Mouse (Mus musculus) neural tube, embryonic 13.5 days (tissue): ENCODE measurements at regions not wholly inside any gene's neighbourhood (a gene's known extent, or its start where the extent isn't known, plus 50 kb on each side); places are given as distances from the start of the nearest gene placed in this dataset.
"Not testable (repeated sequence)": the region's sequence is repeated elsewhere in the genome, so short reads cannot be mapped to it uniquely, and the experiment has no call there.

Source experiments
- ATAC-seq: fragments of 200-750 bp; cut with Nextera tagmentation; 2 replicates; pipeline ENCODE4 v1.8.0; 2017; ENCODE audit warnings: low read depth, mild to moderate bottlenecking, moderate TSS enrichment, moderate library complexity
- H3K27ac ChIP-seq: fragments of 300-500 bp; sonication (generic); replicated peaks from 2 replicates; pipeline ENCODE4 v1.5.1; 2015; ENCODE audit warnings: moderate library complexity, mild to moderate bottlenecking, inconsistent platforms
- H3K27me3 ChIP-seq: fragments of 300-500 bp; sonication (generic); 2 replicates; pipeline ENCODE4 v1.6.1; 2015; ENCODE audit warnings: mild to moderate bottlenecking, inconsistent platforms
- H3K36me3 ChIP-seq: fragments of 300-500 bp; sonication (generic); 2 replicates; pipeline ENCODE4 v1.6.1; 2015; ENCODE audit warnings: mild to moderate bottlenecking, inconsistent platforms
- H3K4me1 ChIP-seq: fragments of 300-500 bp; sonication (generic); replicated peaks from 2 replicates; pipeline ENCODE4 v1.6.1; 2015; ENCODE audit warnings: inconsistent platforms
- H3K4me2 ChIP-seq: fragments of 300-500 bp; sonication (generic); 2 replicates; pipeline ENCODE4 v1.6.1; 2015; ENCODE audit warnings: inconsistent platforms, mild to moderate bottlenecking, moderate library complexity
- H3K4me3 ChIP-seq: fragments of 300-500 bp; sonication (generic); 2 replicates; pipeline ENCODE4 v1.5.1; 2015; ENCODE audit warnings: mild to moderate bottlenecking, inconsistent platforms
- H3K9ac ChIP-seq: fragments of 300-500 bp; sonication (generic); 2 replicates; pipeline ENCODE4 v1.6.1; 2015; ENCODE audit warnings: moderate library complexity, mild to moderate bottlenecking, inconsistent platforms
- H3K9me3 ChIP-seq: fragments of 300-500 bp; sonication (generic); 2 replicates; pipeline ENCODE4 v1.6.1; 2016; ENCODE audit warnings: inconsistent platforms
- WGBS: fragments of 180-500 bp; shearing (Covaris S2); methylation state at CpG from one replicate; pipeline ENCODE4 v1.1.7; 2015; 5-methylcytosine and 5-hydroxymethylcytosine counted together

DNA sequence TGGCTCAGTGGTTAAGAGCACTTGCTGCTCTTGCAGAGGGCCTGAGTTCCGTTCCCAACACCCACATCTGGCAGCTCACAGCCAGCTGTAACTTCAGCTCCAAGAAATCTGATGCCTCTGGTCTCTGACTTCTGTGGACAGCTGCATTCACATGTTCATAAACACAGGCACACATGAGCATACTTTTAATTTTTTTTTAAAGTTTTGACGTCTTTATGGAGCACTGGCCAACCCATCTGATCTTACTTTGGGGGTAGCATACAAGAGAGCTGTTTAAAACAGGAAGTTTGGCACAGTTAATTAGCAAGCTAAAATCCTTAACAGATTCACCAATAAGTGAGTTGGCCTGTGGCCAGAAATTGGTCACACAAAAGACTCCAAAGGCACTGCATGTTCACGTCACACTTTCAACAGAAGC lies 81.2 kb upstream of the Atl2 start:
- ATAC-seq: no peak
- no peak overlapping the region for H3K9ac ChIP-seq
- no peak overlapping the region for H3K27ac ChIP-seq
- H3K27me3 ChIP-seq: no peaks in the 10 kb centered on the region
- WGBS: 67% methylated on average over 3 of the region's 3 CpGs
- H3K9me3 ChIP-seq: no peaks in the 10 kb centered on the region
- H3K4me3 ChIP-seq: no peak overlapping the region
- H3K4me2 ChIP-seq: no peak overlapping the region
- no peaks in the 10 kb centered on the region for H3K36me3 ChIP-seq
- H3K4me1 ChIP-seq: peaks cover 15% of the 10 kb centered on the region

DNA sequence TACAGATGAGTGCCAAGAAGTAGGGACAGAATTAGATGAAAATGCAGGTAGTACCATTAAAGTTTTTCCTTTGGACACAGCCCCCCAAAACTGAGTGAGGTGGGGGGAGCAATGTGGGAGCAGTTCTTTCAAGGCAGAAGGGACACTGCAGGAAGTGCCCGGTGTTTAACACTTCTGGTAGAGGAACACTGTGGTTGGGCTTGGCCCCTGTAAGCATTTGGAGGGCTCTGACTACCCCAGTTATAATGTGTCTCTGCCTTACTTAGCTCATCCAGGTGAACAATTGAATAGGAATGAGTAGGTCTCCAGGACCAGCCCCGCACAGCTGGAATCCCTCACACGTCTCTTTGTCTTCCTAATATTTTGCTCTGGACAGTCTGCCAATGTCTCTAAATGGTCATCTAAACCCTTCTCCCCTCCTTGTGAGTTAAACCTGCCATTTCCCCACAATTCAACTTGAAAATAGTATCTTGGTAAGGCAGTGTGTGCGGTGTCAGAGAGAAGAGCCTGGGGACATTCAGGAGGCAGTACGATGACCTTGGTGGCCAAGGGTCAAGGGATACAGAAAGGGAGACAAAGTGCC lies 80.7 kb upstream of the Atl2 start:
- Histone ChIP-seq H3K4me1 (peaks cover 10% of the 10 kb centered on the region; the same call in 1 of the 2 replicates), H3K4me2 (peak overlapping the region; percentile 46), H3K4me3 (peak overlapping the region; percentile 16), H3K9ac (no peak overlapping the region), H3K27me3 (no peaks in the 10 kb centered on the region), H3K36me3 (no peaks in the 10 kb centered on the region), H3K9me3 (no peaks in the 10 kb centered on the region), H3K27ac (no peak overlapping the region)
- 0 out of 2 replicates have a peak, but pooled peaks have one; percentile 26 for ATAC-seq
- WGBS: 80% methylated on average over 5 of the region's 5 CpGs

DNA sequence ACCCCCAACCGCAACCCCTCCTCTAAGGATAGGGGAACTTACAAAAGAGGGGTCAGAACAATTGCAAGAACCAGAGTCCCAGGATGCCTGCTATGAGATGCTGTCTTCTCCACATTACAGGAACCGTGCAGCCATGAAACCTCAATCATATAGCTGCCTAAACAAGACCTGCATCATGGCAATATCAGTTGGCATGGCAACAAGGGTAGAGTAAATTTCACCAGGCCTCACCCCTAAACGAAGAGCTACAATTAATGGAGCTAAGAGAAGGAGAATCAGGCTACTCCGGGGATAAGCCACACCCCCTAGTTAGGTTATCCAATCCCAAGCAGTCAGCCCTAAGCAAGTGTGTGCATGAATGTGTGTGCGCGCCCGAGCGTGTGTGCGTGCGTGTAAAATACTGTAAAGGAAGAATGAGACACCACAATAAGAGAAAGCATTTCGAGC lies 80.1 kb upstream of the Atl2 start:
- ATAC-seq: peak; percentile 90
- Histone ChIP-seq H3K4me3 (peak overlapping the region; percentile 16), H3K9ac (no peak overlapping the region), H3K36me3 (no peaks in the 10 kb centered on the region), H3K27ac (no peak overlapping the region), H3K27me3 (no peaks in the 10 kb centered on the region), H3K4me2 (peak overlapping the region; percentile 46), H3K9me3 (no peaks in the 10 kb centered on the region), H3K4me1 (peaks cover 10% of the 10 kb centered on the region; the same call in 1 of the 2 replicates)
- 13% methylated on average over 11 of the region's 11 CpGs for WGBS

DNA sequence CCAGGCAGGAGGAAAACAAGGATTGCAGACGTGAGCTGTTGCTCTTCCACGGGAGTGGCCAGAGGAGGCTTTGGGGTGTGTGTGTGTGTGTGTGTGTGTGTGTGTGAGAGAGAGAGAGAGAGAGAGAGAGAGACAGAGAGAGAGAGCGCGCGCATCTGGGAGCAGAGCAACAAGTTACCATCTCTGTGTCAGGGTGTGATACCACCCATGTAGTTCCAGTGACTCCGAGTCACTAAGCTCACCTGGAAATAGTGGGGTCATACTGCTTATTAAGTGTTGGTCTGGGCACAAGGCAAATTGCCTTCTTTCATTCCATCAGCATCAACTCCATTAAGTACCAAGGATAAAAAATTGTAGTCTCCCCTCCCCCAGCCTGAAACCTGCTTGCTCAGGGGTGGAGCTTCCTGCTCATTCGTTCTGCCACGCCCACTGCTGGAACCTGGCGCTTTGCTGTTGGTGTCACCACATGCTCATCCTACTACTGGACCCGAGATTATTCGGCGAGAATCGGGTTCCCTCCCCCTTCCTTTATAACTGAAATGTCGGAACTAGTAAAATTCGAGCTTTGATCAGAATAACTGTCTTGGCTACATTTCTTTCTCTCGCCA lies 79.3 kb upstream of the Atl2 start:
- ATAC-seq: 0 out of 2 replicates have a peak, but pooled peaks have one; percentile 24
- not testable (repeated sequence) for H3K27ac ChIP-seq, H3K27me3 ChIP-seq, H3K9ac ChIP-seq, H3K4me1 ChIP-seq, H3K9me3 ChIP-seq, H3K36me3 ChIP-seq
- WGBS: 16% methylated on average over 16 of the region's 16 CpGs
- Histone ChIP-seq H3K4me3 (peak overlapping the region; percentile 16), H3K4me2 (peak overlapping the region; percentile 46)

DNA sequence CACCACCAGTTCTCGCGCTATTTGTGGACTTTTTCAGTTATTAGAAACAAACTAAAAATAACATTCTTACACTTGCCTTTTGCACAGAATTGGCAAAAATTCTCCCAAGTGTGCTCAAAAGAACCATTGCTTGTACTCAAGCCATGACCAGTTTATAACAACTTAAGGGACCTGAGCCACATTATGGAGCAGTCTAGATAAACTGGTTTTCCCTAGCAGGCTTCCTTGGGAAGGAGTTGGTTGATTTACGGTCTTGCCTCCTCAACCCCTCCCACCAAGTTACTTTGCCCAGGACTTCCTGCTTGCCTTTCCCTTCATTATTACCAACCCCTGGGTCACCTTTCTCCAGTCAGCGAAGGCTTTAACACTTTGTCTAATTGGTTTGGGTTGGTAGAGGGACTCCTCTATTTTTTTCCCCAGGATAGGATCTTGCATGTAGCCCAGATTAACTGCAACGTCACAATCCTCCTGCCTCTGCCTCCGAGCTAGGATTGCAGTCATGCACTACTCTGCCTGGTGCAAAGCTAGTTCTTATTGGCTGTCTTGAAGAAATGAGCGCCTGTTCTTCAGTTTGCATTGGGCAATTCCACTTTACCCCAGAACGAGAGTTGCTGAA lies 75.9 kb upstream of the Atl2 start:
- Histone ChIP-seq H3K4me3 (no peak overlapping the region), H3K9me3 (no peaks in the 10 kb centered on the region), H3K27me3 (no peaks in the 10 kb centered on the region), H3K9ac (no peak overlapping the region), H3K36me3 (no peaks in the 10 kb centered on the region), H3K4me1 (peaks cover 8% of the 10 kb centered on the region; the same call in 1 of the 2 replicates), H3K4me2 (no peak overlapping the region), H3K27ac (no peak overlapping the region)
- no peak for ATAC-seq
- 77% methylated on average over 8 of the region's 8 CpGs for WGBS

DNA sequence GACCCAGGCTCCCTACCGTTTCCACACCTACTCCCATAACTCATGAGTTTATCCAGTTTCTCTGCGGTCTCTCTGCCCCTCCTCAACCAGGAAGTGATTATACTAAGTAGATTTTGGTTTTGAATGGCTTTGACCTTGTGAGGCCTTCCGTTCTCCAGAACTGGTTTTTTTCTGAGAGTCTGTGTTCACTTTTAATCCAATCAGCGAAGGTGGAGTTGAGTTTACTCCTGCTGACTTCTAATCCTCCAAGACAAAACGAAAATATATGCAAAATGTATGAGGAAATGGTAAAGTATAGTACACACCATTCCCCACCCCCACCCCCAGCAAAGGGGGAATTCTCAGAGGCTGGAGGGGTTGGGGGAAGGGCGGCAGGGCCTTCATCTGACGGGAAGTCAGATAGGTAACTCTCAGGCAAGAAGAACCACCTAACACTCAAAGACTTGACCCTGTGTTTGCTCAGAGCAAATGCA lies 73.6 kb upstream of the Atl2 start:
- Histone ChIP-seq H3K36me3 (no peaks in the 10 kb centered on the region), H3K4me3 (no peak overlapping the region), H3K9ac (no peak overlapping the region), H3K9me3 (no peaks in the 10 kb centered on the region), H3K27me3 (no peaks in the 10 kb centered on the region), H3K4me2 (no peak overlapping the region), H3K4me1 (no peaks in the 10 kb centered on the region), H3K27ac (no peak overlapping the region)
- 46% methylated on average over 7 of the region's 7 CpGs for WGBS
- no peak for ATAC-seq

DNA sequence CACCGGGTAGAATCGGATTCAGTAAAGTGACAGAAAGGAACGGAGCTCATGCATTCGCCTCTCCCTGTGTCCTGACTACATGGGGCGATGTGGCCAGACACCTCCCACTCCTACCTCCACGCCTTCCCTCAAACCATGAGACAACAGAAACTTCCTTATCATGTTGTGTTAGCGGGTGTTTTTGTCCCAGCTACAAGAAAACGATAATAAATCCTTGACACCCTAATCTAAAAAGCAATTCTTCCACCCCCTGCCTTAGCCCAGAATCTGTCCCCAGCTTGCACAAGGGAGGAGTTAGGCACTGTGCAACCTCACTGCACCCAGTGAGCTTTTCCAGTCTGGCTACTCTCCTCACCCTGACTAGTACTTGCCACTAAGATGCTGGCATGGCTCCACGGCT lies 72.9 kb upstream of the Atl2 start:
- H3K27me3 ChIP-seq: no peaks in the 10 kb centered on the region
- WGBS: 81% methylated on average over 9 of the region's 9 CpGs
- H3K4me3 ChIP-seq: no peak overlapping the region
- no peak overlapping the region for H3K9ac ChIP-seq
- no peak for ATAC-seq
- no peak overlapping the region for H3K4me2 ChIP-seq
- H3K27ac ChIP-seq: no peak overlapping the region
- H3K9me3 ChIP-seq: no peaks in the 10 kb centered on the region
- H3K36me3 ChIP-seq: no peaks in the 10 kb centered on the region
- H3K4me1 ChIP-seq: no peaks in the 10 kb centered on the region

DNA sequence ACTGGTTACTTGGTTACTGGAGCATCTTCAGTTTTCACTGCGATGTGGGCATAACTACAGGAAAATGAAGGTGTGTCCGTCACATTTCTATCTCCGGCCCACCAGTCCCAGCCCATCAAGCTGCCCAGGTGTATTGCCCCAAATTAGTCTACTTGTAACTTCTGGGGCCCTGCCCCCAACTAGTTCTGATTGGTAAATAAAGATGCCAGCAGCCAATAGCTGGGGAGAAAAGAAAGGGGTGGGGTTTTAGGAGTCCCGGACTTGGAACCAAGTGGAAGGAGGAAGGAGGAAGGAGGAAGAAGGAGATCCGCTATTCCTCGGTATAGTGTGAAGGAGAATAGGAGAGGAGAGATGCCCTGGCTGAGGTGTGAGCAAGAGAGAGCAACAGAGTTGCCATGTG lies 71.1 kb upstream of the Atl2 start:
- no peak overlapping the region for H3K27ac ChIP-seq
- H3K4me3 ChIP-seq: no peak overlapping the region
- no peaks in the 10 kb centered on the region for H3K4me1 ChIP-seq
- H3K4me2 ChIP-seq: no peak overlapping the region
- no peak overlapping the region for H3K9ac ChIP-seq
- H3K9me3 ChIP-seq: no peaks in the 10 kb centered on the region
- no peaks in the 10 kb centered on the region for H3K27me3 ChIP-seq
- no peaks in the 10 kb centered on the region for H3K36me3 ChIP-seq
- 42% methylated on average over 6 of the region's 6 CpGs for whole genome bisulfite sequencing
- no peak for ATAC-seq

DNA sequence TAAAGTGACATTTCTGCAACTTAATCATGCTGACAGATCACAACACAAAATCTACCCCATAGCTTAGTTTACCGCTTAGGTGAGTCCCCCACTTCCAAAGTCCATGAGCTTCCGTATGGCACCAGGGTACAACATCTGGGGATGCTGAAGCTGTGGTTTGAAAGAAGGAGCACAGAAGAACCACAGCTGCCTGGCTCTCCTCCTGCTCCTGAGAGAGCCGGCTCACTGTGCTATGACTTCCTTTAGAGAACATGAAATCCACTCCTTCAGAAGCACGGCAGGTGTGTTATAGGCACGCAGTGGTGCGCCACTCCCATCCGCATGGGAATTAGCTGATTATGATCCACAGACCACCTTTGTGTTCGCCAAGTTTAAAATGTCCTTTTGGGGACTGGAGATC lies 69.7 kb upstream of the Atl2 start:
- no peak overlapping the region for H3K4me2 ChIP-seq
- no peak for ATAC-seq
- H3K9ac ChIP-seq: no peak overlapping the region
- H3K4me1 ChIP-seq: no peaks in the 10 kb centered on the region
- no peak overlapping the region for H3K4me3 ChIP-seq
- H3K27me3 ChIP-seq: no peaks in the 10 kb centered on the region
- no peak overlapping the region for H3K27ac ChIP-seq
- no peaks in the 10 kb centered on the region for H3K36me3 ChIP-seq
- WGBS: 88% methylated on average over 8 of the region's 8 CpGs
- no peaks in the 10 kb centered on the region for H3K9me3 ChIP-seq

DNA sequence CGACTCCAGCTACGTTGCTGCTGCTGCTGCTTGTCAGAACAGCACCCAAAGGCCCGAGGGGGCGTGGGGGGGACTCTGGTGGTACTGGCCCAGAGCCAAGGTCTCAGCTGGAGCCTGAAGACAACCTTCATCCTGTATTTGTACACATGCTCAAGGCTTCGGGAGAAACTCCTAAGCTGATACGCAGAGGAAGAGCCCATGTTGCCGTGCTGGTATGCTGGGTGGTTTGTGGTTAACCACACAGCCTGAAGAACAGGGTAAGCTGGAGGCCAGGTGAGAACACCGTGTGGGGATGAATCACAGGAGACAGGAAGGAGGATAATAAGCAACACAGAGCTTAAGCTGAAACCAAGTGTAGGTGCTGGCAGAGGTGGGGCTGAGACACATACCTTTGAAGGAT lies 68.9 kb upstream of the Atl2 start:
- no peak overlapping the region for H3K27ac ChIP-seq
- no peaks in the 10 kb centered on the region for H3K27me3 ChIP-seq
- WGBS: 71% methylated on average over 8 of the region's 8 CpGs
- no peaks in the 10 kb centered on the region for H3K4me1 ChIP-seq
- H3K4me2 ChIP-seq: no peak overlapping the region
- ATAC-seq: no peak
- no peak overlapping the region for H3K4me3 ChIP-seq
- no peak overlapping the region for H3K9ac ChIP-seq
- H3K36me3 ChIP-seq: no peaks in the 10 kb centered on the region
- H3K9me3 ChIP-seq: no peaks in the 10 kb centered on the region

DNA sequence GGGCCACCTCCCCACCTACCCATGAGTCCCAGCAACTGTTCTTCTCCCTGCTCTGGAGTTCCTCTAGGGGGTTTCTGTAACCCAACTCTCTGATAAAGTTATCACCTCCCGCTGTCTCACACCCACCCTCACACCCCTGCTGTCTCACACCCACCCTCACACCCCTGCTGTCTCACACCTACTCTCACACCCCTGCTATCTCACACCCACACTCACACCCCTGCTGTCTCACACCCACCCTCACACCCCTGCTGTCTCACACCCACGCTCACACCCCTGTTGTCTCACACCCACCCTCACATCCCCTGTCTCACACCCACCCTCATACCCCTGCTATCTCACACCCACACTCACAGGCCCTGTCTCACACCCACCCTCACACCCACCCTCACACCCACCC lies 67.4 kb upstream of the Atl2 start:
- no peak overlapping the region for H3K9ac ChIP-seq
- 77% methylated on average over 2 of the region's 2 CpGs for WGBS
- no peaks in the 10 kb centered on the region for H3K9me3 ChIP-seq
- ATAC-seq: no peak
- H3K4me1 ChIP-seq: no peaks in the 10 kb centered on the region
- H3K27me3 ChIP-seq: no peaks in the 10 kb centered on the region
- no peak overlapping the region for H3K27ac ChIP-seq
- no peaks in the 10 kb centered on the region for H3K36me3 ChIP-seq
- no peak overlapping the region for H3K4me3 ChIP-seq
- no peak overlapping the region for H3K4me2 ChIP-seq

DNA sequence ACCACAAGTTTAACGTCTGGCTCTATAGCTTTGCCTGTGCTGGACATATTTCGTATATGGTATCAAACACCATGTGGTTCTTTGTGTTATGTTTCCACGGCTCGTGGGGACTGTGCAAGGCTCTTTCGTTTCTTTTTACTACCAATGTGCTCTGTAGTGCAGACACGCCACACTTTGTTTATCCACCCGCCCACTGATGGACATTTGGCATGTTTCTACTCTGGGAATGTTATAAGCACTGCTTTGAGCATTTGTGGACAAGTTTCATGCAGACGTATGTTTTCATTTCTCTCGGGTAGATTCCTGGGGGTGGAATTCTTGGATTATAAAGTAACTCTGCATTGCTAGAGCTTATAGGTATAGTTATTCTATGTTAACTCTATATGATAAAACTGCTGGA lies 65.5 kb upstream of the Atl2 start:
- no peak overlapping the region for H3K9ac ChIP-seq
- no peaks in the 10 kb centered on the region for H3K4me1 ChIP-seq
- no peaks in the 10 kb centered on the region for H3K9me3 ChIP-seq
- no peak overlapping the region for H3K4me2 ChIP-seq
- no peak overlapping the region for H3K27ac ChIP-seq
- WGBS: 79% methylated on average over 9 of the region's 9 CpGs
- H3K36me3 ChIP-seq: no peaks in the 10 kb centered on the region
- ATAC-seq: no peak
- no peak overlapping the region for H3K4me3 ChIP-seq
- H3K27me3 ChIP-seq: no peaks in the 10 kb centered on the region
